Mouse (Mus musculus) lung, adult 2 months (tissue): Measurements from ENCODE around the gene Fras1.

Source experiments
- CTCF ChIP-seq: fragments of 200-500 bp; IDR thresholded peaks from 2 replicates; pipeline ENCODE4 v1.5.1; 2011; ENCODE audit warnings: mild to moderate bottlenecking, low read length, control low read depth; ENCODE audit not compliant: insufficient read depth
- POLR2A ChIP-seq: fragments of 200-500 bp; IDR thresholded peaks from 2 replicates; pipeline ENCODE4 v1.6.1; 2011; ENCODE audit warnings: low read depth, mild to moderate bottlenecking, control low read depth, low read length, borderline replicate concordance; ENCODE audit errors: extremely low read depth

- TF ChIP-seq CTCF (no peak), POLR2A (no peak)
These were observed 170.4 kb downstream of the Fras1 start for GRCm38 (mm10) chr5:96544112-96544511.
